Mouse (Mus musculus) fat pad, adult 2 months (tissue): ENCODE measurements around the gene Prss57.

Experiments used
- DNase-seq: peaks from one replicate; pipeline ENCODE4 v3.0.0-alpha.2; 2011; ENCODE audit warnings: low read depth, low spot score; ENCODE audit errors: extremely low read depth

Prss57 gene

GRCm38 (mm10) chr10:79790861-79791260, at the start of gene Prss57:
Gene Prss57 (minus strand): TSS chr10:79790961.
- DNase-seq, result no peak

- no peak for DNase-seq
These were observed 49.3 kb upstream of the Prss57 start for GRCm38 (mm10) chr10:79840091-79840490.

DNA sequence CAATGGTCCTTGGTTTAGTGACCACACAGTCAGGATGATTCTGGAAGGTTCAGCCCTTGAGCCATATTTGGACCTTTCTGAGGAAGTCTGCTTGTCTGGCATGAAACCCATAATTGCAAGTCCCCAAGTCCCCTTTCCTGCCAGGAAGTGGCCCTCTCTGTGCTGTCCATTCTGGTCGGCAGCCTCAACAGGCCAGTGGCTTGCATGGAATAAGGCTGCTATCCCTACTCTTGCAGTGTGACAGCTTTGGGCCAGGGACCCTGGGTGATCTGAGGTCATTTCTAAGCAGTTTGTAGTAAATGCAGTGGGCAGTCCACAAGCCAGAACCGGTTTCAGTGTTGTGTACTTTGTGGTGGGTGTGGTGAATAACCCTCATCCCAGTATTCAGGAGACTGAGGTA, 47.4 kb upstream of the Prss57 start:
- DNase-seq, result no peak

DNA sequence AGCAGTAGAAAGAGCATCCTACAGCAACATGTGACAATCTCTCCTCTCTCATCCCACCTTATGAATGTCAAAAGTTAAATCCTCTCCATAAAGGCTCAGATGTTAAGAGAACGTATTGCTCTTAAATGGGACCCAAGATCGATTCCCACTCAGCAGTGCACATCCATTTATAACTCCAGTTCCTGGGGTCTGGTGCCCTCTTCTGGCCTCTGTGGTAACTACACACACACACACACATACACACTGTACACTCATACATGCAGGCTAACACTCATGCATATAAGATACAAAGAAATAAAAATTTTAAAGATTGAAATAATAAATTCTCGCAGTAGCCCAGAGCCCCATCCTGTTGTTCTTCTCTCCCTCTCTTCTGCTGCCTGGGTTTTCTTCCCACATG, 46.2 kb upstream of the Prss57 start:
- no peak for DNase-seq

DNA sequence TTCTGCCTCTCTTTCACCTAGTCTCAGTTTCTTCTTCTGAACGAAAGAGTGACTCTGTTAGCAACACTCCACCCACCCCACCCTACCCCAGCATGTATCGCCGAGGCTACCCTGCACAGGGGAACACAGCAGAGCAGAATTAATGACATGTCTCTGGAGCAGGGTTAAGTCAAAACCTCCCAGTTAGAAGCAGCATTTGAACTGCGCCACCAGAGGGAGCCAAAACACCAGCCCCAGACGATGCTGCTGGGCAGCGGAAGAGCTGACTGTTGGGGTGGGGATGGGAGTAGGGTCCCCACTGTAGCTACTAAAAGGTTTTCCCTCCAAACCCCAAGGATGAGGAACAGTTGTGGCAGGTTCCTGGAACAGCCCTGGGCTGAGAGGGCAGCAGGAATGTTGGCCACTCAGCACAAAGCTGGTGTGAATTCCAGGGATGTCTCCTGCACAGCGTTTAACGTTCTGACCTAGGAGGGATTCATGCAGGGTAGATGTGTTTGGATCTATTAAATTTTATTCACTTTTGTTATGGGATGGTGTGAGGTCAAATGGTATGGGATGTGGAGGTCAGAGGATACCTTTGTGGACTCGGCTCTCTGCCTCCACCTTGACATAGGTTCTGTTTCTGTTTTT, 44.1 kb upstream of the Prss57 start:
- no peak for DNase-seq

- no peak for DNase-seq
These were observed 42.0 kb upstream of the Prss57 start for GRCm38 (mm10) chr10:79832786-79833181.

DNA sequence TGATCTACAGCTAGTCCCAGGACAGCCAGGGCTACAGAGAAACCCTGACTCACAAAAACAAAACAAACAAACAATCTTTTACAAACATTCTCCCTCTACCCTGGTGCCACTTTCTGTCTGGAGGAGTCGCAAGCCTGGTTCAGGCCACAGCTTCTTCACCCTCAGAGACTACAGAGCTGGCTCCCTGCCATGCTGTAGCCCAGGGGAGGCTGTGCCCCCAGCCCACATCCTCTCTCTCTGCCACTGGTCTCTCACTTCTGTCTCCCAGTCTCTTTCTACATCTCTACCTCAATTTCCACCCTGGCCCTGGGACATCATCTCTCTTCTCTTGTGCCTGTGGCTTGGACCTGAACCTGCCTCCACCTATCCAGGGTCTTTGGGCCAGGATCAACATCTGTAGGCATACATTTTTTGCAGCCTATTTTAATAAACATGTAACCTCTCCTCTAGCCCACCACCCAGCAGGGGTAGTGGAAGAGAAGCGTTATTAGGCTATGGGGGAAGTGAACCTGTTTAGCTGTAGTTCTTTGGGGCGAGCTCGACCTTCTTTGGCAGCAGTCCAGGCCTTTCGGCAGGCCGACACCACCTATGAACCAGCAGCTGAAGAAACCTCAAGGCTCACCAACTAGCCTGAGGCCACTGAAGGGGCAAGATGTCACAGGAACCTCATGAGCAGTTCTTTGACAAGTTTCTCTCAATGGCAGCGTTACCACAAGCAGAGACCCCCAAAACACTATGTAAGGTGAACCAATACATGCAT, 41.4 kb upstream of the Prss57 start:
- no peak for DNase-seq

DNA sequence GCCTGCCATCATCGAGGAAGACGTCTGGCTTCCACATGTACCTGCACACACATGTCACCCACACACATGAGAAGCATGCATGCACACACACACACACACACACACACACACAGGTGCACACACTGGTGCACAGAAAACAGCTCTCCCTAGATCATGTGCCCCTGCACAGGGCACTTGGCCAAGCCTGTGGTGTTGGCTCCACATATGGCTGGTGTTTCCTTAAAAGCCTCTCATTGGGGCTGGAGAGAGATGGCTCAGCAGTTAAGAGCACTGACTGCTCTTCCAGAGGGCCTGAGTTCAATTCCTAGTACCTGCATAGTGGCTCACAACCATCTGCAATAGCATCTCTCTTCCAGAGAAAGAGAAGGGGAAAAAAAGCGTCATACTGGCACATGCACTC, 40.8 kb upstream of the Prss57 start:
- DNase-seq, result no peak

DNA sequence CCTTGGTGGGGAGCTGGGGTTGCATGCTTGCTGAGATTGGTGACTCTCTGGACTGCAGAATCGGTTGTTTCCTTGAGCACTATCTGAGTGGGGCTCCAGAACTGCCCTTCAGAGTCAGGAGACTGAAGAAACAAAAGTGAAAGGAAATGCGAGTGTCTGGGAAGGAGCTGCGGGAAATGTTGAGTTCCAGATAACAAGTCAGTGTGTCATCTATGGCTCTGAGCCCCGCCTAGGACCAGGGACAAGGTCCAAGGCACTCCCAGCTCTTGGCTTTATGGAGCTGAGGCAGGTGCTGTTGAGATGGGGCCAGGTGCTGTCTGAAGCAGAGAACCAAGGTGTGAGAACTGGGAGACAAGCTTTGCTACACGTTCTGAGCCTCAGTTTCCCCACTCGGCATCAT, 33.7 kb upstream of the Prss57 start:
- DNase-seq, result no peak

DNA sequence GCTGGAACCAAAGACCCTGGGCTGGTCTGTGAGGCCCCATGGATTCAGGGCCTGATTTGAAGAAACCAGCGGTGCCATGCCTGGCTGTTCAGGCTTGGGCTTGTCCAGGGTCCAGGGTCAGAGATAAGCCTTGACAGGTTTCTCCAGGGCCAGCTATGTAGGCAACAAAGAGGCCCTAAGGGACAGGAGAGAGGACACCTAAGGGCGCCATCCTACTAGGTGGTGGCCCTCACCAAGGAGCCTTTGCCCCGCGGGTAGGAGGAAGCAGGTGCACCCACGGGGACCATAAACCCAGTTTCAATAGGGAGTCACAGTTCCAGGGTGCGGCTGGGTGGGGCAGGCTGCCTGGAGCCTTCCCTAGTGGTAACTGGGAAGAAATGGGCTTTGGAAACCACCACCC, 32.2 kb upstream of the Prss57 start:
- no peak for DNase-seq

GRCm38 (mm10) chr10:79822372-79822771, 31.6 kb upstream of the Prss57 start:
- no peak for DNase-seq

GRCm38 (mm10) chr10:79821731-79822130, 31.0 kb upstream of the Prss57 start:
- no peak for DNase-seq

GRCm38 (mm10) chr10:79820782-79821181, 30.0 kb upstream of the Prss57 start, which contains the start of gene Misp:
Gene Misp (plus strand): TSS chr10:79820989.
- DNase-seq, result no peak

- DNase-seq, result no peak
These were observed 29.5 kb upstream of the Prss57 start for GRCm38 (mm10) chr10:79820277-79820676.

- DNase-seq, result no peak
These were observed 28.8 kb upstream of the Prss57 start for GRCm38 (mm10) chr10:79819606-79820005.

GRCm38 (mm10) chr10:79818225-79818624, 27.5 kb upstream of the Prss57 start:
- DNase-seq, result no peak

- DNase-seq, result no peak
These were observed 26.4 kb upstream of the Prss57 start for GRCm38 (mm10) chr10:79817111-79817510.

GRCm38 (mm10) chr10:79815671-79816494, 25.1 kb upstream of the Prss57 start:
- DNase-seq, result no peak

DNA sequence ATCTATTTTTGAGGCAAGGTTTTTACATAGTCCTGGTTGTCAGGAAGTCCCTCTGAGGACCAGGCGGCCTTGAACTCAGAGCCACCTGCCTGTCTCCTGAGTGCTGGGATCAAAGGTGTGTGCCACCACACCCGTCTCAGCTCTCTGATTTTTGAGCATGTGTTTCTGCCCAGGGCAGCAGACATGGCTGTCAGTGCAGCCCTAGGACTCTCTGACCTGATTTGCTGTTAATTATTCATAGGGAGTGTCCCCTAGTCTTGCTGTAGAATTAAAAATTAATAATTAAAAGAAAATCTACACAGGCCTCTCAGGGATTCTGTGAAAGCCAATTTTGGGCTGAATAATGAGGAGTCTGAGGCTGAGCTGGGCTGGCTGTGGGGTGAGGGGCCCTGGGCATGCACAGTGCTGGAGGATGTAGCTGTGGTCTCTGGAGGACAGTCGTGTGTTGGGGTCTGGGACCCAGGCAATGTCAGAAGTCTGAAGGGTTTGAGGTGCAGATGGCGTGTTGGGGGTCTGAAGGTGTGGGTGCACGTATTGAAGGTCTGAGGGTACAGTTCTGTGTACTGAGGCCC, 23.6 kb upstream of the Prss57 start:
- DNase-seq, result no peak

DNA sequence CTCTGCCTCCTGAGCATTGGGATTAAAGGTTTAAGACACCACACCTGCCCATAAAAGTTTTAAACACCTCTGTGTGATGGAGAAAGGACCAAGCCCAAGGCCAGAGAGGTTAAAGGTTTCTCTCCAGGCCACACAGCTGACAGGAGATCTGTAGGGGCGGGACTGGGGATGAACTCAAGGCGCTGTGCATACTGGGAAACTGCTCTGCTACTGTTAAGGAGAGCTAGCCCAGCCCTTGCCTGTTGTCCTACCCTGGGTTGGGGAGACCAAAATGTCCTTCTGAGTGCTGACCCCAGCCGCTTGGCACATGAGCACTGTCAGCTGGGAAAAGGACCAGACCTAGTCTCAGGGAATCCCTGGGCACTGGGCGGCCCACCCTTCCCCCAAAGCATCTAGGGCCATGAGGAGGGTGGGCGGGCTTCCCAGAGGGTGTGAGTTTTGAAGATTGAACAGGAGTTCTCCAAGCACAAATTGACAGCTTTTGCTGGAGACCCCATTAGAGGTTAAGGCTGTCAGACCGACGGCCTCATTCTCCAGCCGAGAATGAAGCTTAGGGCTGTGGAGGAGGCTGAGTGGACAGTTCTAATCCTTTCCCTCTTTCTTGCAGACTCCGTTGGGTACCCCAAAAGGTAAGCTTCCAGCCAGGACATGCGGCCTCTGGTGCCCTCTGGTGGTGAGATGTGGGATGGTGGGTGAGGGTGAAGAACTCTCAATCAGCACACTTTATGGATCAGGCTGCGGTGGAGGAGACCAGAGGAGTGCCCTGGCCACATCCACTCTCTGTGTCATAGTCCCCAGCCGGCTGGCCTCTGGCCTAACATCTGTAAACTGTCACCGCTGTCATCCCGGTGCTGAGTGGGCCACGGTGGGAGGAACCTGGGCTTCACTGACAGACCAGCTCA, 21.2 kb upstream of the Prss57 start:
- no peak for DNase-seq
